9 mouse cellular contexts compared by ENCODE assay signal in the genomic region with DNA sequence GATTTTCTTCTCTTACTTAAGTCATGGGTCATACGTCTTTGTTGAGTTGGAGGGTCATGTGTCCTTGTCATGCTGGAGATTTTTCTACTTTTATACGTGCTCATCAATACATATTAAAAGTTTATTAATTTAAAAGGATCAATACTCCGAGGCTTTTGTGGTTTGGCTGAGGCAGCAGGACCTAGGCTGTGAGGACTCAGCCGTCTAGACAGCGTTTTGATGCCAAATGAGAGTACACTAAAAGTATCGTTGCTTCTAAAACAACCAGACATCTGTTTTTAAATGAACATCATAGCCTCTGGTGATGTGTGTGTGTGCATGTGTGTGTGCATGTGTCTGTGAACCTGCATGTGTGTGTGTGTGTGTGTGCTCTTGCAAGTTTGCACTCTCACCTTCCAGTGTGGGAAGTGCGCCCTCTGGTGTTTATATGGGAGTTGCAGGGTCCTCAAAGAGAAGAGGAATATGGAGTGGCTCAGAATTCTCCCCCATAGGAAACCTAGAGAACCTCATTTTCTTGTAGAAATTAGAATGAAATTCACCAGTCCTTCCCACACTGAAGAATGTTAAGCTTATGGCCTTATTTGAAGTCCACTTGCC. TPM values are rescaled to one million over a fixed set of nuclear protein-coding genes. Genes with fewer than 3 reads are reported as not detected.
DNase-seq lines count a peak whose midpoint lies in the region; ATAC-seq and TF ChIP-seq lines count a peak whose summit lies in the region.
"Had no signal": no experiment of that assay in that cellular context is flagged by ENCODE, and none has a peak within 500 bp of the region (broad histone marks: within the 10 kb centered on the region; RNA-seq: fewer than 3 reads in every experiment).

No protein-coding gene starts in this region.

- H3K79me2 ChIP-seq in liver, adult 2 months (ENCODE audit: control insufficient read depth, insufficient read depth, low read length), result no peaks in the 10 kb centered on the region

- peak; percentile 92 for TF ChIP-seq CTCF in hindbrain, postnatal 0 days (IDR thresholded peaks at IDR 0.05; ENCODE audit: low read depth)
- peak; percentile 67 for TF ChIP-seq CTCF in liver, adult 2 months (IDR thresholded peaks at IDR 0.05; ENCODE audit: low read depth, low read length)
- peak; percentile 49; the same call in 1 of the 2 replicates for TF ChIP-seq CTCF in olfactory bulb, adult 2 months (IDR thresholded peaks at IDR 0.05; ENCODE audit: insufficient read depth, low read depth, low read length)

- H3K36me3 ChIP-seq in hindbrain, postnatal 0 days (ENCODE audit: insufficient read depth, low read length), result no peaks in the 10 kb centered on the region
- H3K36me3 ChIP-seq in liver, adult 2 months (ENCODE audit: control insufficient read depth, insufficient read depth, low read length), result no peaks in the 10 kb centered on the region

- no peaks in the 10 kb centered on the region for H3K9me3 ChIP-seq in hindbrain, postnatal 0 days (ENCODE audit: low read length)

- TF ChIP-seq POLR2A in liver, adult 2 months (IDR thresholded peaks at IDR 0.05; ENCODE audit: extremely low read depth, insufficient read depth, low read length), result no peak
- no peak for TF ChIP-seq POLR2A in olfactory bulb, adult 2 months (IDR thresholded peaks at IDR 0.05; ENCODE audit: insufficient read depth, low read depth, low read length)

- H3K27me3 ChIP-seq in hindbrain, postnatal 0 days (ENCODE audit: insufficient read depth, low read length), result no peaks in the 10 kb centered on the region
- H3K27me3 ChIP-seq in liver, adult 2 months (ENCODE audit: control insufficient read depth, insufficient read depth, low read length), result no peaks in the 10 kb centered on the region

- WGBS in hindbrain, postnatal 0 days, result 62% methylated on average over 7 of the region's 7 CpGs
- WGBS in liver, adult 2 months, result 61% methylated on average over 7 of the region's 7 CpGs
- 64% methylated on average over 7 of the region's 7 CpGs for WGBS in olfactory bulb, adult 2 months

- 0 out of 2 replicates have a peak, but pooled peaks have one; percentile 52 for ATAC-seq in cerebellum, adult (ENCODE audit: insufficient number of reproducible peaks, low FRiP score, low TSS enrichment)
- ATAC-seq in hindbrain, postnatal 0 days, result peak; percentile 64

- H3K9ac ChIP-seq in hindbrain, postnatal 0 days (replicated peaks; ENCODE audit: low read length), result no peak overlapping the region
- H3K9ac ChIP-seq in liver, adult 2 months (ENCODE audit: low read depth, low read length), result no peak overlapping the region

- H3K27ac ChIP-seq in hindbrain, postnatal 0 days, result no peak overlapping the region
- no peak overlapping the region for H3K27ac ChIP-seq in liver, adult 2 months (replicated peaks; ENCODE audit: insufficient read depth, low read depth, low read length)
- H3K27ac ChIP-seq in olfactory bulb, adult 2 months (ENCODE audit: insufficient read depth, low read depth, low read length), result no peak overlapping the region

- H3K4me2 ChIP-seq in hindbrain, postnatal 0 days (ENCODE audit: low read depth, low read length), result no peak overlapping the region

- no peak for DNase-seq in cerebellum, adult 9-11 months
- peak; percentile 73 for DNase-seq in urinary bladder, postnatal 14 days (ENCODE audit: low spot score)
- DNase-seq in urinary bladder, adult 18-20 months (ENCODE audit: low spot score in 2 of 2), result no peak
- DNase-seq in embryo, embryonic 11 days, result peak; percentile 84
- peak; percentile 89 for DNase-seq in hindbrain, postnatal 0 days (ENCODE audit: low spot score)
- peak; percentile 48 for DNase-seq in liver, adult 2 months (ENCODE audit: extremely low read depth, low read depth, low spot score)

- no peak overlapping the region for H3K4me3 ChIP-seq in hindbrain, postnatal 0 days (ENCODE audit: low read length)
- no peak overlapping the region for H3K4me3 ChIP-seq in liver, adult 2 months (ENCODE audit: insufficient read depth, low read depth, low read length)
- H3K4me3 ChIP-seq in olfactory bulb, adult 2 months (ENCODE audit: insufficient read depth, low read depth, low read length), result no peak overlapping the region

- no peaks in the 10 kb centered on the region for H3K4me1 ChIP-seq in hindbrain, postnatal 0 days (ENCODE audit: insufficient read depth, low read length)
- no peaks in the 10 kb centered on the region for H3K4me1 ChIP-seq in liver, adult 2 months (ENCODE audit: control insufficient read depth, insufficient read depth, low read length)
- H3K4me1 ChIP-seq in olfactory bulb, adult 2 months (ENCODE audit: control insufficient read depth, insufficient read depth, low read length), result no peaks in the 10 kb centered on the region

RNA-seq across cellular contexts. Expression of gene Dact2, which starts 16.6 kb away (rescaled TPM):
- 18.6 and 25.3 TPM in 2 replicates for total RNA-seq in hindbrain, postnatal 0 days (2014; rRNA removed)
- 2.0 and 2.1 TPM in 2 replicates for polyA plus RNA-seq in hindbrain, postnatal 0 days (2015; fragmentation: Nextera tagmentation; extraction: Ambion mirVana)
- 5.1 and 7.2 TPM in 2 replicates for total RNA-seq in liver, adult 2 months (2014; rRNA removed)
- polyA plus RNA-seq in liver, adult 2 months (2012; rRNA removed), result 13.7 and 19.8 TPM in 2 replicates
- polyA plus RNA-seq in olfactory bulb, adult 2 months (2012; ENCODE audit: insufficient read depth, insufficient read length, low replicate concordance, missing spikeins), result not detected in 2 replicates
- total RNA-seq: neutrophil, adult 5-6 weeks had no signal

RNA-seq across cellular contexts. Expression of gene Smoc2, which starts 58.6 kb away (rescaled TPM):
- total RNA-seq in hindbrain, postnatal 0 days (2014; rRNA removed), result 5.9 and 10.4 TPM in 2 replicates
- polyA plus RNA-seq in hindbrain, postnatal 0 days (2015; fragmentation: Nextera tagmentation; extraction: Ambion mirVana), result 6.3 and 8.6 TPM in 2 replicates
- total RNA-seq in liver, adult 2 months (2014; rRNA removed), result 3.9 and 4.0 TPM in 2 replicates
- 2.8 and 3.6 TPM in 2 replicates for polyA plus RNA-seq in liver, adult 2 months (2012; rRNA removed)
- not detected in 2 replicates for polyA plus RNA-seq in olfactory bulb, adult 2 months (2012; ENCODE audit: insufficient read depth, insufficient read length, low replicate concordance, missing spikeins)
- total RNA-seq: neutrophil, adult 5-6 weeks had no signal

Comparison
In these comparisons a context has a peak if more than half of its experiments do, and no peak if none do; other contexts are left out.
1. DNase-seq: peak in urinary bladder, postnatal 14 days (single experiment), embryo, embryonic 11 days (single experiment), hindbrain, postnatal 0 days (single experiment) and liver, adult 2 months (single experiment); none in cerebellum, adult 9-11 months (single experiment) and urinary bladder, adult 18-20 months (0 of 2).
2. Peak in every context shown above with its lines, with median percentiles within 50 percentile points of each other: CTCF ChIP-seq.